Mouse (Mus musculus) G1E (cell line): ENCODE measurements at regions not wholly inside any gene's neighbourhood (a gene's known extent, or its start where the extent isn't known, plus 50 kb on each side); places are given as distances from the start of the nearest gene placed in this dataset.

Source experiments
- CTCF ChIP-seq: IDR thresholded peaks from 2 replicates; pipeline ENCODE4 v1.5.1; 2012; ENCODE audit warnings: low read depth, low read length, inconsistent platforms, mixed read lengths
- GATA1 ChIP-seq: IDR thresholded peaks from 2 replicates; pipeline ENCODE4 v1.6.1; 2012; ENCODE audit warnings: borderline replicate concordance, low read length, inconsistent platforms, mixed read lengths
- TAL1 ChIP-seq: conservative IDR thresholded peaks from 2 replicates; pipeline ENCODE4 v1.6.1; 2012; ENCODE audit warnings: low read depth, low read length, inconsistent platforms, mixed read lengths

GRCm38 (mm10) chr13:44441061-44441460 lies 288.2 kb upstream of the Jarid2 start:
- TF ChIP-seq CTCF (no peak), GATA1 (no peak), TAL1 (no peak)
